Mouse (Mus musculus): ENCODE measurements around the gene Spaca4. TPM values are rescaled to one million over a fixed set of nuclear protein-coding genes. Genes with fewer than 3 reads are reported as not detected.
A peak's percentile ranks its signal among the peaks of the same experiment; 100 is the strongest.

Gene Spaca4
- not detected for total RNA-seq (2021)

DNA sequence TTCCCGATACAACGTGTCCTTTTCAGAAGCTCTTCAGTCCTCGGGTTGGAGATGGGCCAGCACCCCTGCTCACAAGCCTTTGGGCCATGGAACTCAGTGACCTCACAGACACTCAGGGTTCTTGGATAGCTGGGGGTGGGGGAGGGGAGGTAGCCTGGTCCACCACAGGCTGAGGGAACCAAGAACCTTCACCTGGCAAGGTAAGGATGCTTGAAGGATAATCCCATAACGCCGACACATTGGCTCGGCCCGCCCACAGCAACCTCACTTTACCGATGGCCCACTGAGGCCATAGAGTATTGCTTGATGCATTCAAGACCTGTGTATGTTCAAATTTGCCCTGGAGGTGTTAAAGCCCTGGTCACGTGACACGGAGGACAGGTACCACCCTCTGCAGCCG lies at the start of gene Spaca4:
Spaca4 (minus strand) TSS at position 101 of the 400 bp plus-strand sequence.
- no peak for DNase-seq

- DNase-seq = no peak
These were observed 49.6 kb upstream of the Spaca4 start for GRCm38 (mm10) chr7:45775237-45775636.

DNA sequence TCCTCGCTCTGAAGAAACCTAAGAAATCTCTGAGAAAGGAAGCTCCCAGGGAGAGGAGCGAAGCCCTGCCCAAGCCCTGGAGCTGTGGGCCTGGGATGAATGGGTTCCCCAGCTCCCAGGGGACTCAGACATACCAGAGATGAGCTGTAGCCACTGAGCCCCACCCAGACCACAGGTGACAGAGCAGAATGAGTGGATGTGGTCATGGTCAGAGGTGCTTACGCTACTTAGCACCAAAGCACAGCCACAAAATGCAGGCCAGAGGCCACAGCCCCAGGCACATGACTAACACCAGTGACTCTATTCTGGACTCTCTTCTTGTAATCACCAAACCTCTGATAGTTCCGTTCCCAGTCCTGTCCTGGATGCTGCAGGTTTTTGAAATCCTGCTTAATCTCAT lies 45.5 kb upstream of the Spaca4 start:
- no peak for DNase-seq

GRCm38 (mm10) chr7:45770427-45771082 lies 44.9 kb upstream of the Spaca4 start:
- no peak for DNase-seq

DNA sequence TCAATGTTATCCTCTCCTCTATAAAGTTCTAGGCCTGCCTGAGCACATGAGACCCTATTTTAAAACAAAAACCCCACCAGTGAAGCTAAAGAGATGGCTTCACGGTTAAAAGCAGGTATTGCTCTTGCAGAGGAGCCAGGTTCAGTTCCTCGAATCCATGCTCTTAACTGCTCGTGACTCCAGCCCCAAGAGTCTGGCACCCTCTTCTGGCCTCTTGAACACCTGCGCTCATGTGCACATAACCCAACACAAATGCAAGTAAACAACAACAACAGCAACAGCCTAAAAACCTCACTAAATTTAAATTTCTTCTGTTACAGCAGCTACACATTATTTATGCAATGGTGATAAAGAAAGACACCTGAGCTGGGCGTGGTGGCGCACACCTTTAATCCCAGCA lies 41.9 kb upstream of the Spaca4 start:
- no peak for DNase-seq

- no peak for DNase-seq
These were observed 41.2 kb upstream of the Spaca4 start for GRCm38 (mm10) chr7:45766764-45767163.

GRCm38 (mm10) chr7:45765995-45766394 lies 40.4 kb upstream of the Spaca4 start:
- DNase-seq = no peak

GRCm38 (mm10) chr7:45760151-45760550 lies 34.5 kb upstream of the Spaca4 start:
- DNase-seq = no peak

DNA sequence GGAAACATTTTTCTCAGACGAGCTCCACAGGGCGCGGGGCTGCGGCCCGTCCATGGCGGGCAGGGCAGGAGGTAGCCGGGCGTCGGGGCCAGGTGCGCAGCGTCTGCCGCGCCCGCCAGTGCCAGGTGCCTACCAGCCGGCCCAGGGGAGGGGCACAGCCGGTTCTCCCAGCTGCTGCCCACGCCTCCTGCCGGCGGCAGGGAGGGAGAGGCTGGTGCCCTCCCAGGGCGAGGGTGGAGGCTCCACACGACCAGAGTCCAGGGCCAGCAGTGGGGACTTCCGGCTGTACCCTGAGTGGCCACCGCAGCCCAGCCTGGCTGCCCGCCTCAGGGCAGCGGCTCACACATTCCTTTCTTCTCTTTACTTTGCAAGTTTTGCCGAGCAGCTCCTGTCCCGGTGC lies 33.8 kb upstream of the Spaca4 start:
- DNase-seq = no peak

DNA sequence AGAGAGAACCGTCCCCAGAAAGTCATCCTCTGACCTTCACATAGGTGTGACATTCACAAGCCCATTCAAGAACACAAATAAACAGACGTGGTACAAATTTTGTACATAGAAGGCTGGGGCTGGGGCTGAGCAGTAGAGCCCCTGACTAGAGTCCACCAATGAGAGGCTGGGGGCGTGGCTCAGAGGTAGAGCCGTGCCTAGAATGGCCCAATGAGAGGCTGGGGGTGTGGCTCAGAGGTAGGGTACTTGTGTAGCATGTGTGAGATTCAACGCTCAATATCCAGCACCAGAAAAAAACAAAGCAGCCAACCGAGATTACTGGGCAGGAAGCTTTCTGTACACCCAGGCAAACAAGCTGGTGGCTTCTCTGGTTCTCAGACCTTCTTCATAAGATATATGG lies 30.1 kb upstream of the Spaca4 start:
- no peak for DNase-seq

- no peak for DNase-seq
These were observed 24.5 kb upstream of the Spaca4 start for GRCm38 (mm10) chr7:45750162-45750561.

DNA sequence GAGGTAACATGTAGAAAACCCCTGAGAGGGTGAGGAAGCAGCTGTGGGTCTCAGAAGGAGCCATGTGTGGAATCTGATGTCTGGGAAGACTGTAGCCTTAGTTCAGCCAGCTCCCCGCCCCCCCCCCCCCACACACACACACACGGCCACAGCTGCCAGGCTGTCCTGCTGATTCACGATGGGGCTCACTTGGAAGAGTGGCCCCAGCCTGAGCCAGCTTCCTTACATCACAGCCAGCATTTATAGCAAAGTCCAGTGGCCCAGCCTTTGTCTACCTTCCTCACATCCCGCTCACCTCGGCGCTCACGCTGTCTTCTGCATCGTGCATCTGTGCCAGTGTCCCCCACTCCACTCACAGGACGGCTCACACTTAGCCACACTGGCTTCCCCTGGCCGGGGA lies 23.8 kb upstream of the Spaca4 start:
- no peak for DNase-seq

GRCm38 (mm10) chr7:45748110-45748509 lies 22.5 kb upstream of the Spaca4 start:
- no peak for DNase-seq

DNA sequence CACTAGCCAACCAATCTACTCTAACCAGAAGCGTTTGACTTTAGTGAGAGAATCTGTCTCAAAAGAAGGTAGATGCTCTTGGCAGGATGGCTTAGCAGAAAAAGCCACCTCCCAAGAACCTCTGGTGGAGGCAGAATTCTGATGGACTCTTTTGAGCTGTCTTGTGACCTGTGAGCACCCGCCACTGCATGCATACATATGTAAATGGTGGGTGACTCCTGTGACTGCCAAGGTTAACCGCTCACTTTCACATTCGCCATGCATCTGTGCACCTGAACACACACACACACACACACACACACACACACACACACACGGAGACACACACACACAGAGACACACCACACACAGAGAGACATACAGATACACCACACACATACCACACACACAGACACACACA lies 21.8 kb upstream of the Spaca4 start:
- DNase-seq = no peak

DNA sequence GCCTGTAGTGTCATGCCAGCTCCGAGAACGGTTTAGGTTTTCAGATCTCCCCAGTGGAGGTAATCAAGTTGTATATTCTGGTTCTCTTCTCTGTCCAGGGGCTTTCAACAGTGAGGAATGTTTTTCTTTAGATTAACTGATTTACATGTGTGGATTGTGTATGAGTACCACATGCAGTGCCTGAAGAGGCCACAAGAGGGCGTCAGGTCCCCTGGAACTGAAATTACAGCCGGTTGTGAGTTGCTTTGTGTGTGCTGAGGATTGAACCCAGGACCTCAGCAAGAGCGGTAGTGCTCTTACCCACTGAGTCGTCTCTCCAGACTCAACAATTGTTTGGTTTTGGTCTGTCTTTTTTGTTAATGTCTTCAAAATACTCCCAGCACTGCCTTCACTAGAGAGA lies 20.9 kb upstream of the Spaca4 start:
- DNase-seq = no peak

DNA sequence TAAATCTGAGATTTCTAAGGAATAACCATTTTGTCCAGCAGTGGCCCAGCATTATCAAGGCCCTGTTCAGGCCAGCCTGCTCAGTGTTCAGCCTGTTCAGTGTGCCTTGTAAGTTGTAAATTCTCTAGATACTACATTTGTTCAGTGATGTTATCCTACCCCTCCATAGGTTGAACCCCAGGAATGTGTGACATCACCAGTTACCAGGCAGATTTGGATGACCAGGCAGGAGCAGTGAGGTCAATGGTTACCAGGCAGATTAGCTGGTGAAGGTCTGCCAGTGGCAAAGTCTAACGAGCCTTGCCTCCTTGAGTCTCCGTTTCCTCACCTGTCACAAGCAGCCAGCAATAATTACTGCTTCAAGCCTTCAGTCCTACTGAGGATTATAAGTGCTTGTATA lies 18.8 kb upstream of the Spaca4 start:
- no peak for DNase-seq

GRCm38 (mm10) chr7:45742338-45742737 lies 16.7 kb upstream of the Spaca4 start:
- peak; percentile 84 for DNase-seq

- DNase-seq = peak in 1 of 2 experiments; percentile 40
These were observed 16.2 kb upstream of the Spaca4 start for GRCm38 (mm10) chr7:45741777-45742176.

DNA sequence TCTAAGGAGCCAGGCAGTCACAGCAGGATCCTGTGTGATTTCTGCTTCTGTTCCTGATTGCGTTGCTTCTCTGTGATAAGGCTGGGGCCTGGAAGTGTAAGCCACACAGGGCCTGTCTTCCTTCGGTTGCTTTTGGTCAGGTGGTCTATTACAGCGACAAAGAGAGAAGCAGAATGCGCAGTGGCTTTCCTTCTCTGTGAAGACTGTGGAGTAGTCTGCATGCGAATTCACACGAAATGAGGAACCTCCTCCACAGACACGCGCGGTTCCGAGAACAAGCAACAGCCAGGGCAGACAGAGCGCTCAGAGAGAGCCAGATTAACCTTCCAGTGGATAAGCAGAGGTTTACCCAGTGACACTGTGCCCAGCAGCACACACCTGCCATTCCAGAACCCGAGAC lies 15.7 kb upstream of the Spaca4 start:
- no peak for DNase-seq

DNA sequence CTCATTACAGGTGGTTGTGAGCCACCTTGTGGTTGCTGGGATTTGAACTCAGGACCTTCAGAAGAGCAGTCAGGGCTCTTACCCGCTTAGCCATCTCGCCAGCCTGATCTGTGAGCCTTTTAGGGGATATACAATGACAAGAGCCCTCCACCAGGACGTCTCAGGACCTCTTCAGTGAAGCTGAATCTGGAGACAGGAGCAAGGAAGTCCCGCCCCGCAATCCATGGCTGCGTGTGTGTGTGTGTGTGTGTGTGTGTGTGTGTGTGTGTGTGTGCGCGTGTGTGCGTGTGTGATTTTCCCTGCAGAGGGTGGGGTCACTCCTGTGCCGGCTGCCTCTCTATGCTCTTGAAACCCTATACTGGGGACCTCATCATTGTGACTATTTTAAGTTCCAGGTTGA lies 14.2 kb upstream of the Spaca4 start:
- DNase-seq = no peak

GRCm38 (mm10) chr7:45739162-45739763 lies 13.7 kb upstream of the Spaca4 start:
- DNase-seq = peak; percentile 70 to 81

DNA sequence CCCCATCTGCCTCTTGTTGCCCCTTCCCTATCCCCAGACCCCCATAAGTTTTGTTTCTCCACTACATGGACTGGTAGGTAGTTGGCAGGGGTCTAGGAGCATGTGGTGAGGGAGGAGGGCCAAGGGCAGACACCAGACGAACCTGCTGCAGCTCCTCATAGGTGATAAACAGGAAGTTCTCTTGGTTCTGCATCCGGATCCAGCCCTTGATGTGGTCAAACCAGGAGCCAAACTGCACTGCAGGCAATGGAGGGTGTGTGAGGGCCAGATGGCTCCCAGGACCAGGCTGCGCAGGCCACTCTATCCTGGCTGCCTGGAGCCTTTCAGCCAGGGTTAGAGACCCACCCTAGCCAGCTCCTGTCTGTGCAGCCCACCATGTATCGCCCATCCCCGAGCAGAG lies 7.9 kb upstream of the Spaca4 start:
- no peak for DNase-seq

DNA sequence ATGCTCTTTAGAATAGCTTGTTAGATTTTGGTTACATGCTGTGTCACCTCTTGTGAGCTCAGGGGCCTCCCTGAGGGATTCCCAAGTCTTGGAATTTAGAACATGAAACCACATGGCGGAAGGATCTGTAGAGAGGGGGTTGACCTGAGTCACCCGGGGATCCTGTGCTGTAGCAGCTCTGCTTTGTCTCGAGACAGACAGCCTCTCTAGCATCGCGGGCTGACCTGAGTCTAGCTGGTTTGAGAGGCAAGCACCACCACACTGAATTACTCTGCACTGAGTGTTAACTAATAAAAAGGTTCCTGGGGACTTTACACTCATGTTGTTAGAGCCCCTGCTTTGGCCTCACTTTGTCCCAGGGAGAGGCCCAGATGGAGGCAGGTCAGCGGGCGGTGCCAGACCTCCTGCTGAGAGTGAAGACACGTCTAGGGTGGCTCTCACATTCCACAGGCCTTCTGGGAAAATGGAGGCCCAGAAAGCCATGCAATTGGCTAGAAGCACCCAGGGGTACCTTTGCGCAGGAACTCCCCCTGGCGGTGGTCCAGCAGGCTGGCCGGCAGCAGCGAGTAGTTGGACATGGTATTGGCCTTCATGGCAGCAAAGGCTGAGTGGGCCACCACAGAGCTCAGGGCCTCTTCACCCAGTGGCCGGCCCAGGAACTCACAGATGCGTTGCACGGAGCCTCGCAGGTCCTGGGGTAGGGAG lies 5.3 kb upstream of the Spaca4 start:
- DNase-seq = no peak

DNA sequence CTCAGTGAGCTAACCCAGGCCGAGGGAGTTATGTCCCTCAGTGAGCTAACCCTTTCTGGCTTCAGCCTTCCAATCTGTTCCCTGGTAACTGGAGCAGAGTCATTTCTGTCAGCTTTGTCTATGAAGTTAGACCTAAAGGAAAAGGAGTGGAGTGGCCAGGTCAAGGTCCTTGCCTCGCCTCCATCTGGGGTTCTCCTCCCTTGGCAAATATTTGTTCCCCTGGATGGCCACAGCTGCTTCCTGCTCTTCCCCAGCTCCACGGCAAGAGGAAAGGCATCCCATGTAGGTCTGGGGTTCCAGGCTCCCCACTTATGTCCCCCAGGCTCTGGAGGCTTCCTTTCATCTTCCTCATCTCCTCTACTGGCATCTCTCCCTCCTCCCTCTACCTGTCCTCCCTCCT lies 2.0 kb upstream of the Spaca4 start:
- DNase-seq = no peak

Data from layer of hippocampus, postnatal 36 days (tissue).